Mouse (Mus musculus) kidney, postnatal 0 days (tissue): Measurements from ENCODE around the gene Fam166b. TPM values are rescaled to one million over a fixed set of nuclear protein-coding genes. Genes with fewer than 3 reads are reported as not detected.

ENCODE experiments used
- ATAC-seq: fragments of 200-750 bp; cut with Nextera tagmentation; replicated peaks from 2 replicates; pipeline ENCODE4 v1.8.0; 2017; ENCODE audit warnings: low read depth, moderate number of reproducible peaks, moderate TSS enrichment, moderate library complexity; ENCODE audit not compliant: low FRiP score
- DNase-seq: peaks from one replicate; pipeline ENCODE4 v3.0.0-alpha.2; 2016; ENCODE audit warnings: low spot score
- H3K27ac ChIP-seq: fragments of 300-500 bp; sonication (generic); 2 replicates; pipeline ENCODE4 v1.5.1; 2014; ENCODE audit warnings: mild to moderate bottlenecking
- H3K27me3 ChIP-seq: fragments of 300-500 bp; sonication (generic); 2 replicates; pipeline ENCODE4 v1.6.1; 2014; ENCODE audit warnings: low read length, mixed read lengths; ENCODE audit not compliant: insufficient read depth
- H3K36me3 ChIP-seq: fragments of 300-500 bp; sonication (generic); 2 replicates; pipeline ENCODE4 v1.6.1; 2014; ENCODE audit warnings: low read length, mixed read lengths; ENCODE audit not compliant: insufficient read depth
- H3K4me1 ChIP-seq: fragments of 300-500 bp; sonication (generic); replicated peaks from 2 replicates; pipeline ENCODE4 v1.6.1; 2014; ENCODE audit warnings: antibody characterized with exemption, low read length, mixed read lengths; ENCODE audit not compliant: insufficient read depth
- H3K4me2 ChIP-seq: fragments of 300-500 bp; sonication (generic); 2 replicates; pipeline ENCODE4 v1.6.1; 2014; ENCODE audit warnings: mild to moderate bottlenecking, low read length, moderate library complexity, mixed read lengths
- H3K4me3 ChIP-seq: fragments of 300-500 bp; sonication (generic); replicated peaks from 2 replicates; pipeline ENCODE4 v1.5.1; 2014; ENCODE audit warnings: low read depth, low read length
- H3K9ac ChIP-seq: fragments of 300-500 bp; sonication (generic); 2 replicates; pipeline ENCODE4 v1.6.1; 2014; ENCODE audit warnings: low read depth, low read length
- H3K9me3 ChIP-seq: fragments of 300-500 bp; sonication (generic); replicated peaks from 2 replicates; pipeline ENCODE4 v1.6.1; 2016; ENCODE audit warnings: low read length, inconsistent platforms, mixed read lengths
- CTCF ChIP-seq: IDR thresholded peaks from 2 replicates; pipeline ENCODE4 v1.5.1; 2016; ENCODE audit warnings: antibody characterized with exemption, low read depth, mild to moderate bottlenecking, moderate library complexity
- WGBS: fragments of 180-500 bp; shearing (Covaris S2); extraction: QIAGEN DNeasy Blood & Tissue Kit; methylation state at CpG from one replicate; pipeline ENCODE4 v1.1.7; 2014; 5-methylcytosine and 5-hydroxymethylcytosine counted together
- polyA plus RNA-seq: library from polyadenylated mRNA; unstranded; fragments of >200 nt; fragmentation: Nextera tagmentation; extraction: Ambion mirVana; gene quantifications from 2 replicates; pipeline ENCODE4 v1.2.1, GENCODE M21; 2015

Gene Fam166b
- polyA plus RNA-seq, 1 experiment from 2014 or later: 0.33 TPM

DNA sequence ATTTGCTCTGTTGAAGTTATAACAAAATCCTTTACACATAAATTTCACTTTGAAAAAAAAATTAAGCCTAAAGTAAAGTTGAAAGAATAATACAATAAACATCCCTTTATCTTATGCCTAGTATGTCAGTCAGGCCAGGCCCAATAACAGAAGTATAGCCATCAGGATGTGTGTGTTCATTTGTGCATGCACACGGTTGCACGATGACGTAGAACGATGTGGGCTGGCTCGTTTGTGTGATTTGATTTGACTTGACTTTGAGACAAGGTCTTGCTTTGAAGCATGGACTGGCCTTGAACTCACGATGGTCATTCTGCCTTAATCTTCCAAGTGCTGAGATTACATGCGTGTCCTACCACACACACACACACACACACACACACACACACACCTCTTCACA, 37.9 kb upstream of the Fam166b start:
- H3K4me3 ChIP-seq: no peak overlapping the region
- no peak for ATAC-seq
- no peaks in the 10 kb centered on the region for H3K27me3 ChIP-seq
- no peak overlapping the region for H3K9ac ChIP-seq
- no peak for TF ChIP-seq CTCF
- WGBS: 89% methylated on average over 7 of the region's 7 CpGs
- no peak overlapping the region for H3K27ac ChIP-seq
- H3K36me3 ChIP-seq: no peaks in the 10 kb centered on the region
- H3K4me1 ChIP-seq: no peaks in the 10 kb centered on the region
- no peak overlapping the region for H3K4me2 ChIP-seq
- no peaks in the 10 kb centered on the region for H3K9me3 ChIP-seq
- no peak for DNase-seq

DNA sequence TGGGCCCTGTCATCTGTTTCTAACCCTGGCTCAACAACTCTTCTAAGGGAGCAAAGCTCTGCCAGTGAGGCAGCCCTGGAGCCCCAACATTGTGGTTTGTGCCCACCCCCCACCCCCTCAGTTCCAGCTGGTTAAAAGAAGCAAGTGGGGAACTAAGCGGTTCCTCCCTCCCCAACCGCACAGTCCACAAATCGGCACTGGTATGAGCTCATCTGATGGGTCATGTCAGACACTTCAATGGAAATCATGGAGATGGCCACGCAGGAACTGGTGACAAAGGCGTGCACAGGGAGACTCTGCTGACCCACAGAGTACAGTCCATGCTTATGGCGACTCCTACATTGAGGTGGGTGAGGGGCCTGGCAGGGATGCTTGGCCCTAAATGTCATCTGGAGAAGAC, 37.0 kb upstream of the Fam166b start:
- no peak for ATAC-seq
- Histone ChIP-seq H3K4me1 (no peaks in the 10 kb centered on the region), H3K4me2 (no peak overlapping the region), H3K27ac (no peak overlapping the region), H3K9ac (no peak overlapping the region), H3K36me3 (no peaks in the 10 kb centered on the region), H3K27me3 (no peaks in the 10 kb centered on the region), H3K9me3 (no peaks in the 10 kb centered on the region), H3K4me3 (no peak overlapping the region)
- TF ChIP-seq CTCF: no peak
- DNase-seq: no peak
- 78% methylated on average over 6 of the region's 6 CpGs for WGBS

DNA sequence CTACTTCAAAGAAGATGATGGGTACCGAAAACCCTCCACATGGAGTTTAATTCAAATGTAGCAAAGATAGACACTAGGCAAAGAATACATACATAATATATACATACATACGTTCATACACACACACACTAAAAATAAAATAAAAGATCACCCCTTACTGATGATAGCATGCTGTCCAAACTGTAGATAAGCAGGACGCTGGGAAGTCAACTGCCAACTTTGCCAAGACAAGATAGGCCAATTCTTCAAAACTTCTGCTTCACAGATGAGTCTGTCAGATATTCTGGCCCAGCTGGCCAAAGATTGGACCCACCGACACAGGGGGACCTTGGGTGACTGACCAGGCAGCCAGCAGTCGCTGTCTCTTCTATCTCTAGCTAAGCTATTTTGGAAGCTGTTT, 34.2 kb upstream of the Fam166b start:
- DNase-seq (no peak), ATAC-seq (no peak)
- WGBS: 88% methylated on average over 5 of the region's 5 CpGs
- no peaks in the 10 kb centered on the region for H3K4me1 ChIP-seq
- no peaks in the 10 kb centered on the region for H3K9me3 ChIP-seq
- no peak overlapping the region for H3K9ac ChIP-seq
- no peaks in the 10 kb centered on the region for H3K36me3 ChIP-seq
- TF ChIP-seq CTCF: no peak
- no peaks in the 10 kb centered on the region for H3K27me3 ChIP-seq
- H3K27ac ChIP-seq: no peak overlapping the region
- no peak overlapping the region for H3K4me3 ChIP-seq
- no peak overlapping the region for H3K4me2 ChIP-seq

DNA sequence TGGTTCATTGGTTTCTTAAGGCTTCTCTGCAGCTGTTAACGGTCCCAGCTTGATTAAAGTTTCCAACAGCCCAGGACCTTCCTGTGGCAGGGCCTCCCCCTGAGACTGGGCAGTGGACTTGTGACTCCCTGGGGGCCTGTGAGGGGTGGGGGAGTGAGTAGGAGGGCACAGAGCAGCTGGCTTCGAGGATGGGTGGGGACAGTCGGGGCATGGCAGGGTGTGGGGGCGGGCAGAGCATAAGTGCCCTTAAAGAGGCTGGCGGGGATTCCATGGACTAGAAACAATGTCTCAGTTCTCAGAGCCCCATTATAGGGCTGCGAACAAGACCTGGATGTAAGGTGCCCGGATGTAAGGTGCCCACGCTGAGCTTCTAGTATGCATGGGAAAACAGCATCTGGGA, 28.2 kb upstream of the Fam166b start:
- no peak overlapping the region for H3K4me2 ChIP-seq
- no peak overlapping the region for H3K4me3 ChIP-seq
- H3K27ac ChIP-seq: no peak overlapping the region
- H3K4me1 ChIP-seq: peaks cover 17% of the 10 kb centered on the region
- ATAC-seq: no peak
- H3K9ac ChIP-seq: no peak overlapping the region
- H3K36me3 ChIP-seq: no peaks in the 10 kb centered on the region
- H3K27me3 ChIP-seq: no peaks in the 10 kb centered on the region
- TF ChIP-seq CTCF: no peak
- H3K9me3 ChIP-seq: no peaks in the 10 kb centered on the region
- peak; percentile 28 for DNase-seq
- 15% methylated on average over 8 of the region's 8 CpGs for WGBS

DNA sequence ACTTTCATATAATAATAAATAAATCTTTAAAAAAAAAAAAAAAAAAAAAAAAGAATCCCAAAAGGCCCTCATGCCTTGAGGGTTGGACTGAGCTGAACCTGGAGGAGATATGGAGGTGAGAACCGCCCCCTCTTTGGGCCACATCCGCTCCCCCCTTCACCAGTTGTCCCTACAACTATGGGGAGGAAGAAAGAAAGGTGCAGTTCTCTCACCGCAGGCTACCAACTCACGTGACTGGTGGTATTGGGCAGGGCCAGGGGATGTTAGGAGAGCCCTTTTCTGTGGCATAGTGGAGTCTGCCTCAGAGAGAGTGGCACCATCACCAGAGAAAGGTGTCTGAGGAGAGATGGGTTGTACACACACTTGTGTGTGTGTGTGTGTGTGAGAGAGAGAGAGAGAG, 27.5 kb upstream of the Fam166b start:
- Histone ChIP-seq H3K4me2 (no peak overlapping the region), H3K9ac (no peak overlapping the region), H3K4me1 (peaks cover 17% of the 10 kb centered on the region), H3K27me3 (no peaks in the 10 kb centered on the region), H3K4me3 (no peak overlapping the region), H3K9me3 (no peaks in the 10 kb centered on the region), H3K27ac (no peak overlapping the region), H3K36me3 (no peaks in the 10 kb centered on the region)
- DNase-seq (no peak), ATAC-seq (no peak)
- TF ChIP-seq CTCF: no peak
- 46% methylated on average over 4 of the region's 4 CpGs for WGBS

DNA sequence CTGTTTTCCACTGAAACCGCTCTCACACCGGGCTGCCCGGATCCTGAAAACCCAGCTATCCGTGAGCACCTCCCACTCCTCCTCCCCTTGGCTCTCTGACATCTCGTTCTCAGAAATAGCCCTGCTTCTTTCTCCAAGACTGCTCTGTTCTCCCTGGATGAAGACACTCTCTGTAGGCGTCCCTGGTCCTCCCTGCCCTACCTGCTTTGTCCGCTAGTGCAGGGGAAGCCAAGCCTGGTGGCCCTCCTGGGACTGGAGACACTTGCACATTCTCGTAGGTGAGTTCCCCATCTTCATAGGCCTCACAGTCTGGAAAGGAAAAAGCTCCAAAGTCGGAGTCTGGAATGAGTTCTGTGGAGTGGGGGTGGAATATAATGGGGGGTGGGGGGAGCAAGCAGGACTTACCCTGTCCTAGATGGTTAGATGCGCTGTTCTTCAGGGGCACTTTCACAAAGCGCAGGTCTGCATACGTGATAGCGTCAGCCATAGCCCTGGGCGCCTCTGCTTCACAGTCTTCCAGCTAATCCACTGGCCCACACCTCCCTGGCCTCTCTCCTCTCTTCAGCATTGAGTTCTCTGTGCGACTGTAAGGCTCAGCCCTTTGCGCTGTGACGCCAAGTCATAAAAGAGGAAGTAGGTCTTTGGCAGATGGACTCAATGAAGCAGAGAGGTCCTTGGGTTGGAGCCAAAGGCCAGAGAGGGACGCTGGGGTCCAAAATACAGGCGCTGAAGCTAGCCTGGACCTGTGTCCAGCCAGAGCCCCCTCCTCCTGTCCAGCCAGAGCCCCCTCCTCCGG, 25.3 kb upstream of the Fam166b start, which contains the start of gene Cd72:
Cd72 (minus strand) TSS at position 588 of the 796 bp plus-strand sequence.
- H3K36me3 ChIP-seq: no peaks in the 10 kb centered on the region
- peak; percentile 51 for DNase-seq
- peak; percentile 54 for ATAC-seq

More for the DNA sequence above, 25.3 kb upstream of the Fam166b start, which contains the start of gene Cd72:
- Histone ChIP-seq H3K9me3 (no peaks in the 10 kb centered on the region), H3K4me3 (peak within 1 kb of the TSS; percentile 13), H3K9ac (0 out of 2 replicates have a peak within 1 kb of the TSS, but pooled peaks have one; percentile 4), H3K4me1 (peaks cover 17% of the 10 kb centered on the region), H3K4me2 (peak within 1 kb of the TSS; percentile 56), H3K27ac (no peak within 1 kb of the TSS), H3K27me3 (no peaks in the 10 kb centered on the region)
- peak; percentile 22; the same call in 1 of the 2 replicates for TF ChIP-seq CTCF
- 20% methylated on average over 20 of the region's 20 CpGs for WGBS
